Mouse (Mus musculus) heart, adult 2 months (tissue): ENCODE data around the gene Kmt2a.
A peak's percentile ranks its signal among the peaks of the same experiment; 100 is the strongest.

Experiments used
- CTCF ChIP-seq: fragments of 200-600 bp; IDR thresholded peaks from 2 replicates; pipeline ENCODE4 v1.8.1; 2022; ENCODE audit warnings: antibody characterized with exemption, mild to moderate bottlenecking, moderate library complexity
- EP300 ChIP-seq: fragments of 200-500 bp; IDR thresholded peaks from 2 replicates; pipeline ENCODE4 v1.6.1; 2011; ENCODE audit warnings: low read depth, low read length, control low read depth; ENCODE audit not compliant: insufficient read depth
- POLR2A ChIP-seq: fragments of 200-500 bp; IDR thresholded peaks from 2 replicates; pipeline ENCODE4 v1.6.1; 2011; ENCODE audit warnings: mild to moderate bottlenecking, low read depth, low read length, control low read depth; ENCODE audit not compliant: insufficient read depth

GRCm38 (mm10) chr9:44881941-44882435 is 892 bp upstream of the Kmt2a start:
- no peak for TF ChIP-seq CTCF
- peak; percentile 82 for TF ChIP-seq POLR2A
- TF ChIP-seq EP300, result no peak
